Mouse (Mus musculus) kidney, postnatal 0 days (tissue): ENCODE measurements around the gene Snhg11. TPM values are rescaled to one million over a fixed set of nuclear protein-coding genes. Genes with fewer than 3 reads are reported as not detected.
A peak's percentile ranks its signal among the peaks of the same experiment; 100 is the strongest.

Experiments
- ATAC-seq: fragments of 200-750 bp; cut with Nextera tagmentation; replicated peaks from 2 replicates; pipeline ENCODE4 v1.8.0; 2017; ENCODE audit warnings: low read depth, moderate number of reproducible peaks, moderate TSS enrichment, moderate library complexity; ENCODE audit not compliant: low FRiP score
- DNase-seq: peaks from one replicate; pipeline ENCODE4 v3.0.0-alpha.2; 2016; ENCODE audit warnings: low spot score
- H3K27ac ChIP-seq: fragments of 300-500 bp; sonication (generic); 2 replicates; pipeline ENCODE4 v1.5.1; 2014; ENCODE audit warnings: mild to moderate bottlenecking
- H3K27me3 ChIP-seq: fragments of 300-500 bp; sonication (generic); 2 replicates; pipeline ENCODE4 v1.6.1; 2014; ENCODE audit warnings: low read length, mixed read lengths; ENCODE audit not compliant: insufficient read depth
- H3K36me3 ChIP-seq: fragments of 300-500 bp; sonication (generic); 2 replicates; pipeline ENCODE4 v1.6.1; 2014; ENCODE audit warnings: low read length, mixed read lengths; ENCODE audit not compliant: insufficient read depth
- H3K4me1 ChIP-seq: fragments of 300-500 bp; sonication (generic); replicated peaks from 2 replicates; pipeline ENCODE4 v1.6.1; 2014; ENCODE audit warnings: antibody characterized with exemption, low read length, mixed read lengths; ENCODE audit not compliant: insufficient read depth
- H3K4me2 ChIP-seq: fragments of 300-500 bp; sonication (generic); 2 replicates; pipeline ENCODE4 v1.6.1; 2014; ENCODE audit warnings: mild to moderate bottlenecking, low read length, moderate library complexity, mixed read lengths
- H3K4me3 ChIP-seq: fragments of 300-500 bp; sonication (generic); replicated peaks from 2 replicates; pipeline ENCODE4 v1.5.1; 2014; ENCODE audit warnings: low read depth, low read length
- H3K9ac ChIP-seq: fragments of 300-500 bp; sonication (generic); 2 replicates; pipeline ENCODE4 v1.6.1; 2014; ENCODE audit warnings: low read depth, low read length
- H3K9me3 ChIP-seq: fragments of 300-500 bp; sonication (generic); replicated peaks from 2 replicates; pipeline ENCODE4 v1.6.1; 2016; ENCODE audit warnings: low read length, inconsistent platforms, mixed read lengths
- CTCF ChIP-seq: IDR thresholded peaks from 2 replicates; pipeline ENCODE4 v1.5.1; 2016; ENCODE audit warnings: antibody characterized with exemption, low read depth, mild to moderate bottlenecking, moderate library complexity
- WGBS: fragments of 180-500 bp; shearing (Covaris S2); extraction: QIAGEN DNeasy Blood & Tissue Kit; methylation state at CpG from one replicate; pipeline ENCODE4 v1.1.7; 2014; 5-methylcytosine and 5-hydroxymethylcytosine counted together
- polyA plus RNA-seq: library from polyadenylated mRNA; unstranded; fragments of >200 nt; fragmentation: Nextera tagmentation; extraction: Ambion mirVana; gene quantifications from 2 replicates; pipeline ENCODE4 v1.2.1, GENCODE M21; 2015

Snhg11 gene
- polyA plus RNA-seq, 1 experiment from 2014 or later, result 2.9 TPM

DNA sequence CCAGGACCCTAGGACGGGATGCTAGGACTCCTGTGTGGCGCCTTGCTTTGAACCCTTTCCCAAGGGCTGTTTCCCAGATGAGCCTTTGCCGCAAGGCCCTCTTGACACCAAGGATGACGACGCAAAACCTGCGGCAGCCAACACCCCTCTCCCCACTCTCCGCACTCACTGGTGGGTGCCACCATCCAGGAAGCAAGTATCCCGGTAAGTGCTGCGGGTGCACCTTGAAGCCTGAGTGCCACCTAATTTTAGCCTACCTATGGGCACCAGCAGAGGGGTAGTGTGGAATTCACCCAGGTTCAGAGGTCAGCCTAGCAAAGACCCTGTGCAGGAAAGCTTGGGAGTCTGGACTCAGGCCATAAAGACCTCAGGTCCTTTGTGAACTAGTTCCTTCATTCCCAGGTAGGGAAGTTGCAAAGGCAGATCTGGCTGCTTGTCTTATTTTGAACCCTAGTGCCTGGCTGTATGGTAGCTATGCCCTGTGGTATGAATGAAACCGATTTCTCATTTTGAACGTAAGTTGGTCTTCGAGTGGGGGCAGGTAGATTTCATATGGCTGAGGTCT is 767 bp downstream of the Snhg11 start:
- ATAC-seq, result no peak
- no peak for DNase-seq
- Histone ChIP-seq H3K27ac (no peak overlapping the region), H3K4me3 (peak overlapping the region; percentile 26), H3K4me1 (peaks cover 5% of the 10 kb centered on the region; the same call in 1 of the 2 replicates), H3K9ac (no peak overlapping the region), H3K36me3 (no peaks in the 10 kb centered on the region), H3K9me3 (no peaks in the 10 kb centered on the region), H3K4me2 (no peak overlapping the region), H3K27me3 (peaks cover 15% of the 10 kb centered on the region)
- 30% methylated on average over 12 of the region's 12 CpGs for WGBS
- no peak for TF ChIP-seq CTCF

DNA sequence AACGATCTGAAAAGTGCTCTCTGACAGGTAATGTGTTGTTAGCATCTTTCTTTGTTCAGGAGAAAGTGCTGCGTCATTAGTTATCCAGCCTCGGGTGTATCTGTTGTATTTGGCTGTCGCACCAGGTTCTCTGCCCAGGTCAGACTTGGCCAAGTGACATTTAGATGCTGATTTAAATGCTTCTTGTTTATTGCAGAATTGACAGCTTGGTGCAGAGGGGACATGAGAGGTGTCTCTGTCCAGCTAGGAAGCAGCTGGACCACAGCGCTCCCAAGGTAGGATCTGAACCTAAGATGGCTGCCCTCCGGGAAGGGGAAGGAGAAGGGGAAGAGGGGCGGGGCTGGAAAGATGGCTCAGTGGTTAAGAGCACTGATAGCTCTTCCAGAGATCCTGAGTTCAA is 1.4 kb downstream of the Snhg11 start:
- no peaks in the 10 kb centered on the region for H3K36me3 ChIP-seq
- H3K4me1 ChIP-seq, result peaks cover 5% of the 10 kb centered on the region; the same call in 1 of the 2 replicates
- H3K4me3 ChIP-seq, result no peak overlapping the region
- H3K27me3 ChIP-seq, result peaks cover 15% of the 10 kb centered on the region
- ATAC-seq (no peak), DNase-seq (no peak)
- WGBS, result 62% methylated on average over 7 of the region's 7 CpGs
- no peak overlapping the region for H3K27ac ChIP-seq
- no peak overlapping the region for H3K4me2 ChIP-seq
- no peaks in the 10 kb centered on the region for H3K9me3 ChIP-seq
- H3K9ac ChIP-seq, result no peak overlapping the region
- TF ChIP-seq CTCF, result no peak

GRCm38 (mm10) chr2:158377811-158378210 is 2.4 kb downstream of the Snhg11 start:
- 96% methylated on average over 1 of the region's 1 CpGs for WGBS
- Histone ChIP-seq H3K9ac (no peak overlapping the region), H3K4me3 (no peak overlapping the region), H3K36me3 (no peaks in the 10 kb centered on the region), H3K4me1 (peaks cover 5% of the 10 kb centered on the region; the same call in 1 of the 2 replicates), H3K27me3 (peaks cover 15% of the 10 kb centered on the region), H3K4me2 (no peak overlapping the region), H3K9me3 (no peaks in the 10 kb centered on the region), H3K27ac (no peak overlapping the region)
- ATAC-seq, result no peak
- DNase-seq, result no peak
- no peak for TF ChIP-seq CTCF

- Histone ChIP-seq H3K4me3 (no peak overlapping the region), H3K9me3 (no peaks in the 10 kb centered on the region), H3K4me2 (no peak overlapping the region), H3K27ac (no peak overlapping the region), H3K36me3 (no peaks in the 10 kb centered on the region), H3K9ac (no peak overlapping the region), H3K4me1 (peaks cover 5% of the 10 kb centered on the region; the same call in 1 of the 2 replicates), H3K27me3 (peaks cover 15% of the 10 kb centered on the region)
- ATAC-seq, result peak; percentile 73; the same call in 1 of the 2 replicates
- 39% methylated on average over 13 of the region's 13 CpGs for WGBS
- TF ChIP-seq CTCF, result peak; percentile 100
- peak; percentile 95 for DNase-seq
Measured at GRCm38 (mm10) chr2:158379354-158380078, 4.1 kb downstream of the Snhg11 start.

- TF ChIP-seq CTCF, result no peak
- DNase-seq, result peak; percentile 18
Measured at GRCm38 (mm10) chr2:158386072-158386471, 10.6 kb downstream of the Snhg11 start.

DNA sequence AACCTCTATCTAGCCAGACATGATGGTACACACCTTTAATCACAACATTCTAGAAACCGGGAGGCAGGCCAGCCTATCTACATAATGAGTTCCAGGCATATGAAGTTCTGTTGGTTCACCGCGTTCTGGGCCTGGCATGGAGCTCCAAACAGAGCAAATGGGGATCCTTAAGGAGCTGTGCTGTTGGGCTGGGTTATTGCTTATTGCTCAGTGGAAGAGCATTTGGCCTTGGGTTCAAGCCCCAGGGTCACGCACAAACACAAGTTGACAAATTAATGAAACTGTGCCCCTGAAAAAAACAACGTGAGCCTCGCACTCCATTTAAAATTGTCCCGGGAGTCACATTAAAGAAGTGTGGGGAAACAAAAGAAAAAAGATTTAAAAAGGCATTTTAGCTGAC is 14.0 kb downstream of the Snhg11 start:
- 76% methylated on average over 7 of the region's 7 CpGs for WGBS
- ATAC-seq, result no peak

More at GRCm38 (mm10) chr2:158386072-158386471, 10.6 kb downstream of the Snhg11 start:
- H3K4me3 ChIP-seq, result no peak overlapping the region
- no peak overlapping the region for H3K27ac ChIP-seq
- H3K36me3 ChIP-seq, result no peaks in the 10 kb centered on the region
- H3K27me3 ChIP-seq, result no peaks in the 10 kb centered on the region
- 25% methylated on average over 8 of the region's 8 CpGs for WGBS
- H3K4me1 ChIP-seq, result no peaks in the 10 kb centered on the region
- no peak overlapping the region for H3K4me2 ChIP-seq
- H3K9ac ChIP-seq, result no peak overlapping the region
- H3K9me3 ChIP-seq, result no peaks in the 10 kb centered on the region
- no peak for ATAC-seq

More for the DNA sequence above, 14.0 kb downstream of the Snhg11 start:
- no peak overlapping the region for H3K4me2 ChIP-seq
- H3K27me3 ChIP-seq, result no peaks in the 10 kb centered on the region
- H3K36me3 ChIP-seq, result no peaks in the 10 kb centered on the region
- H3K9me3 ChIP-seq, result no peaks in the 10 kb centered on the region
- TF ChIP-seq CTCF, result no peak
- H3K4me3 ChIP-seq, result no peak overlapping the region
- H3K27ac ChIP-seq, result no peak overlapping the region
- no peak for DNase-seq
- H3K9ac ChIP-seq, result no peak overlapping the region
- no peaks in the 10 kb centered on the region for H3K4me1 ChIP-seq
